Mouse (Mus musculus): Measurements from ENCODE around the gene Dgkz.

- no peak for TF ChIP-seq CTCF (IDR thresholded peaks at IDR 0.05; ENCODE audit: borderline replicate concordance, control insufficient read depth, extremely low read depth, insufficient read depth, low read length, poor library complexity)
- TF ChIP-seq POLR2A (IDR thresholded peaks at IDR 0.05; ENCODE audit: control insufficient read depth, extremely low read depth, insufficient read depth, low read length, poor library complexity) = no peak
Measured at GRCm38 (mm10) chr2:91948151-91948509, 27.5 kb downstream of the Dgkz start.
